Mouse (Mus musculus): ENCODE measurements around the gene Acvrl1. TPM values are rescaled to one million over a fixed set of nuclear protein-coding genes. Genes with fewer than 3 reads are reported as not detected.

Gene Acvrl1
- total RNA-seq, 2 experiments from 2014 or later, result 13.1 TPM

GRCm38 (mm10) chr15:101176284-101176680 is 48.0 kb downstream of the Acvrl1 start:
- intact Hi-C loops (cut with DNase I), result no loop called here
- no peak for DNase-seq (ENCODE audit: extremely low spot score in 1 of 2, low spot score in 2 of 2)

- intact Hi-C loops (cut with DNase I), result no loop called here
- no peak for DNase-seq (ENCODE audit: extremely low spot score in 1 of 2, low spot score in 2 of 2)
These were observed 48.7 kb downstream of the Acvrl1 start for GRCm38 (mm10) chr15:101176795-101177691.

DNA sequence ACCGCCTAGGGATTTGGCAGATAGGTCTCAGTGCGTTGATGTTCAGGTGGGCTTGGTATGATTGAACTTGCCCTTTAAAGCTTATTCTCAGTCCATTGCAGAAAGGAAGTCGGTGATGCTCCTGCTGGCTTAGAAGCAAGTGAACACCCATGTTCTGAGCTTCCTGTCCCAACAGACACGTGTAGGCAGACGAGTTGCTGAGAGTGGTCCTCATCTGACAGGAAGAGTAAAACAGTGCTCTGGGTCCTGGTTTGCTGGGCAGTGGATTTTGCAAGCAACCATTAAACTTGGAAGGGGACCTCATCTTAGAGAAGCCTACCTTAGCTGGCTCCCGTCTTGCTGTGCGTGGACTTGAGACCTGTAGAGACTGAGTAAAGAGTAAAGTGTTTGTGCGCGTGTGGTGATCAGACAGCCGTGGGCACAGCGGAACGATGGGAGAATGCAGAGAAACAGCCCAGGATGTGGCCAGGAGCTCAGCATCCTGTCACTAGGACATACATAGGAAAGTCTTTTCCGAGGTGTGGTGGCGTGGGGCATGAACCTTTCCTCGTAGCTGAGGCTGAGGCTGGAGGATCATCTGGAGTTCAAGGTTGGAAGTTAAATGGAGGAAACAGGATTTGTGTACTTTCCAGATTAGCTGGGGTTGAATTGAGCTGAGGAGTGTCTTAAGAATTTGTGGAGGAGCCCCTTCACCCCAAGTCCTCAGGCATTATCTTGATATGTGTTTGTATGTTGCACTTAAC is 52.2 kb downstream of the Acvrl1 start:
- intact Hi-C loops (cut with DNase I), result no loop called here
- DNase-seq (ENCODE audit: extremely low spot score in 1 of 2, low spot score in 2 of 2), result no peak

- no peak for DNase-seq (ENCODE audit: extremely low spot score in 1 of 2, low spot score in 2 of 2)
- intact Hi-C loops (cut with DNase I), result no loop called here
These were observed 52.8 kb downstream of the Acvrl1 start for GRCm38 (mm10) chr15:101181106-101181466.

- no peak for DNase-seq (ENCODE audit: extremely low spot score in 1 of 2, low spot score in 2 of 2)
- intact Hi-C loops (cut with DNase I), result no loop called here
These were observed 53.2 kb downstream of the Acvrl1 start for GRCm38 (mm10) chr15:101181500-101181899.

GRCm38 (mm10) chr15:101182676-101183075 is 54.4 kb downstream of the Acvrl1 start:
- DNase-seq (ENCODE audit: extremely low spot score in 1 of 2, low spot score in 2 of 2), result no peak
- intact Hi-C loops (cut with DNase I), result no loop called here

GRCm38 (mm10) chr15:101184300-101184699 is 56.0 kb downstream of the Acvrl1 start:
- intact Hi-C loops (cut with DNase I), result no loop called here

DNA sequence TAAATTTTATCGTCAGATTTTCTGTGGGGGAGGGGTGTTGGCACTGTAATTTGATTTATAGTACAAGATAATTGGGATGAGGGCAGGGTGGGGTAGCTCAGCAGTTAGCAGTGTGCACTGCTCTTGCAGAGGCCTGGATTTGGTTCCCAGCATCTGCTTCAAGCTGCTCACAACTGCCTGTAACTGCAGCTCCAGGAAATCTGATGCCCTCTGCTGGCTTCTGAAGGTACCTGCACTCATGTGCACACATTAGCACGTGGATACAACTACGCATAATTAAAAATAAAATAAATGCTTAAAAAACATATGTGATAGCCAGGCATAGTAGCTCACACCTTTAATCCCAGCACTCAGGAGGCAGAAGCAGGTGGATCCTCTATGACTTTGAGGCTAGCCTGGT is 57.2 kb downstream of the Acvrl1 start:
- DNase-seq (ENCODE audit: extremely low spot score in 1 of 2, low spot score in 2 of 2), result no peak
- intact Hi-C loops (cut with DNase I), result no loop called here

More at GRCm38 (mm10) chr15:101184300-101184699, 56.0 kb downstream of the Acvrl1 start:
- DNase-seq (ENCODE audit: extremely low spot score in 1 of 2, low spot score in 2 of 2), result no peak

DNA sequence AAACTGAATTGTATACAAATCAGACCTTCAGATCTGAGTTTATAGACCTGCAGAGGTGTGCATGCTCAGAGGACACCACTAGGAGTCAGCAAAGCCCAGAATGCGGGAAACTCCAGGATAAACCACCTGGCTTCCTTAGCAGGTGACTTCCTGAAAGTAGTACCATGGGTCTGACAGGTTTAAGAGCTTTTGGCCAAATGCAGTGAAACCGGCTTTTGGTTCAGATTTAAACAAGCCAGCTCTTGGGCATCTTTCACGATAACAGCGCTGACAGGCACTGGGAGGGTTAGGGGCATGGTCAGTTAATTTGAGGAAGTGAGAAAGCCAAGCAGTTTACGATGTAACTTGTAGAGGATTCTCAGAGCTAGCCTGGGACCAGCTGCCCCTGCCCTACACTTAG is 59.6 kb downstream of the Acvrl1 start:
- no peak for DNase-seq (ENCODE audit: extremely low spot score in 1 of 2, low spot score in 2 of 2)
- intact Hi-C loops (cut with DNase I), result no loop called here

DNA sequence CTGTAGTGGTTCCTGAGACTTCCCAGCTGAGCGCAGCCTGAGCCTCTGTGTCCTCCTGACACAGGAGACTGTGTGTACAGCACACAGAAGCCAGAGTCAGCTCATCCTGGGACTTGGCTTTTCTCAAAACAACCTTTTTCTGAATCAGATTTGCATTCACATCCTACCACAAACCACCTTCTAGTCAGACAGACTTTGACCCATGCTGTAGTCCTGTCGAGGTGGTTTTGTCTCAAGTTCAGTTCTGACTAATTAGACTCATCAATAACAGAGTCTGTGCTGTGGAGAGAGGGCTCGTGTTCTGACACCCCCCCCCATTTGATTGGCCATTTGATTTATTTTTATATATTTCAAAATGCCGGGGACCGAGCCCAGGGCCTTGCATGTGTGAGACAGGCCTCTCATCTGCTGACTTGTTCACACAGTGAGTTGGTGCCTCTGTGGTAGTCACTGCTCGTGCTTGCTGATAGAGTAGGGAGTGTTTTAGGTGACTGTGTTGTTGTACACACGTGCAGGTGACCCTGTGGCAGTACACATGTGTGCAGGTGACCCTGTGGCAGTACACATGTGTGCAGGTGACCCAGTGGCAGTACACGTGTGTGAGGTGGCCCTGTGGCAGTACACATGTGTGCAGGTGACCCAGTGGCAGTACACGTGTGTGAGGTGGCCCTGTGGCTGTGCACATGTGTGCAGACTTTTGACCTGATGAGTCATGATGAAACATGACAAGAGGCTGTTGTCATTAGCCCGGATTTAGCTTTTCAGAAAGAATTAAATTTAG is 61.8 kb downstream of the Acvrl1 start:
- intact Hi-C loops (cut with DNase I), result loop anchor here (10.0 kb wide), 1 partner anchor 125 kb away; no protein-coding TSS in a partner anchor
- no peak for DNase-seq (ENCODE audit: extremely low spot score in 1 of 2, low spot score in 2 of 2)

DNA sequence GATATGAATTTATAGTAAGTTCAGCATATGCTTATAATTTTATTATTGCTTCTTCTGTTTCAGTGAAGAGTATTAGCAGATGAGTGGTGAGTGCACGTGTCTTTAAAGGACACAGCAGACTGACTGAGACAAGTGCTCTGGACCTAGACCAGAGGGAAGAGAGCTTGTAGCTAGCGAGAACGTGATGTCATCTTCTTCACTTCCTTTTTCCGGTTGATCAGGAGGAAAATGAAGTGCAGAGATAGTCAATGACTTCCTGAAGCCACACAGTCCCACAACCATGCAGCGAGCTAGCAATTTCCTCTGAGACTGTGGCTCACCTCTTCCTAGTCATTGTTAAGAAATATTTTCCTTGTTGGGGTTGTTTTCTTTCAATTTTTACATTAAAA is 62.4 kb downstream of the Acvrl1 start:
- intact Hi-C loops (cut with DNase I), result loop anchor here (10.0 kb wide), 1 partner anchor 126 kb away; no protein-coding TSS in a partner anchor
- DNase-seq (ENCODE audit: extremely low spot score in 1 of 2, low spot score in 2 of 2), result no peak

DNA sequence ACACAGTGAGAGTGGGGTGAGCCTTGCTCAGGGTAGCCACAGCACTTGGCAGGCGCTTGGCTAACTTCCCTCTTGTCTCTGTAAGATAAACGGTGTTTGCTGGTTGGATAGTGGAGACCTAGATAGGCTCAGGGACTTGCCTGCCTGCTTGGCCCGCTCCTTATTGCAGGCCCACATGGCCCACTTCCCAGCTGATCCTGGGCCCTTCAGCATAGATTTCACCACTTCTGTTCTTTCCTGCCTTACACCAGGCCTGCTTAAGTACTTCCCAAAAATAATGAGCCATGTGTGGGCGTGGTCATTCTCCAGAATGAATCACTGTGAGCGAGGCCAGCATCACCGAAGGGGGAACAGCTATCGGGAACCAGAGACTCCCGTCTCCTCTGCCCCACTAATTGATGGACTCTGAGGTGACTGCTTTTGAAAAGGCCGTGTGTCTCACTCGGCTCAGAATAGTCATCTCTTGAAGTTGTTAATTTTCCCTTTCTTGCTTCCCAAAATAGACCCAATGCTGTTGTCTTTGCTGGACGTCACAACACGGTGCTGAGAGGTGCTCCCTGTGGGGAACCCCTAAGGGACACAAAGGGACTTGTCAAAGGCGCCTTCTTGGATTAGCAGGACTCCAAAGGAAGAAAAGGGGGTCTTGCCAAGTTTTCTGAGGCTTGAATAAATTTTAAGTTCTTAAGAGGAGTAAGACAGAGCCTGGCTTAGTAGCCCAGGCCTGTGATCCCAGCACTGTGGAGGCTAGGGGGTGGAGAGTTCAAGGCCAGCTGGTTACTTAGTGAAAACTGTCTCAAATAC is 63.3 kb downstream of the Acvrl1 start:
- DNase-seq (ENCODE audit: extremely low spot score in 1 of 2, low spot score in 2 of 2), result no peak
- intact Hi-C loops (cut with DNase I), result loop anchor here (10.0 kb wide), 1 partner anchor 127 kb away; no protein-coding TSS in a partner anchor

- DNase-seq (ENCODE audit: extremely low spot score in 1 of 2, low spot score in 2 of 2), result no peak
- intact Hi-C loops (cut with DNase I), result loop anchor here (10.0 kb wide), 1 partner anchor 127 kb away; no protein-coding TSS in a partner anchor
These were observed 63.9 kb downstream of the Acvrl1 start for GRCm38 (mm10) chr15:101192260-101192640.

DNA sequence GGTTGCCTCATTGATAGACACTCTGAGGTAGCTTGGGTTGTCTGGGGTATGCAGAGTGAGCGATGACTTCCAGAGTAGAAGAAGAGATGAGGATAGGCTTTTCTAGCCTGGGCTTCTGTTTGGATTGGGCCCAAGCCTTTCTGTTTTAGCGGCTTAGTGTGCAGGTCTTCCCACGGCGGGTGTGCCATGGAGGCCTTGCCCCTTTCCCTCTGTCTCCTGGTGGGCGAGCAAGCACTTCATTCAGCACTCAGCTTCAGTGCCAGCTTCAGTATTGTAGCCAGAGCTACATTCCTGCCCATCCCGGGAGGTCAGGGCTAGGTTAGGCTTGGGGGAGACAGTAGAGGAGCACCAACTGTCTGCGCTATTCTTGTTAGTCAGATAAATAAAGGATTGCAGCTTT is 64.3 kb downstream of the Acvrl1 start:
- no peak for DNase-seq (ENCODE audit: extremely low spot score in 1 of 2, low spot score in 2 of 2)

DNA sequence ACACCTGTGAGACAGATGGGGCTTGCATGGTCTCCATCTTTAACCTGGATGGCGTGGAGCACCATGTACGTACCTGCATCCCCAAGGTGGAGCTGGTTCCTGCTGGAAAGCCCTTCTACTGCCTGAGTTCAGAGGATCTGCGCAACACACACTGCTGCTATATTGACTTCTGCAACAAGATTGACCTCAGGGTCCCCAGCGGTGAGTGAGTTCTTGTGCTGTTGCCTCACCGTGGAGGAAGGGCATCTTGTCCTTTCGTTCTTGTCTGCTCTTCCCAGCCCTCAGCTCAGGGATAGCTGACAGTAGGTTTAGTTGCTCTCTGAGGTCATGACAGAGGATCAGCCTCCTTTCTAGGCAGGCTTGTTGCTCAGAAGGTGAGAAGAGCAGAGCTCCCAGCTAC is 65.6 kb downstream of the Acvrl1 start:
- intact Hi-C loops (cut with DNase I), result loop anchor here (10.0 kb wide), 1 partner anchor 129 kb away; no protein-coding TSS in a partner anchor
- DNase-seq (ENCODE audit: extremely low spot score in 1 of 2, low spot score in 2 of 2), result no peak

More for the DNA sequence above, 64.3 kb downstream of the Acvrl1 start:
- intact Hi-C loops (cut with DNase I), result loop anchor here (10.0 kb wide), 1 partner anchor 128 kb away; no protein-coding TSS in a partner anchor
